Mouse (Mus musculus): ENCODE measurements around the gene Nacc1.

DNA sequence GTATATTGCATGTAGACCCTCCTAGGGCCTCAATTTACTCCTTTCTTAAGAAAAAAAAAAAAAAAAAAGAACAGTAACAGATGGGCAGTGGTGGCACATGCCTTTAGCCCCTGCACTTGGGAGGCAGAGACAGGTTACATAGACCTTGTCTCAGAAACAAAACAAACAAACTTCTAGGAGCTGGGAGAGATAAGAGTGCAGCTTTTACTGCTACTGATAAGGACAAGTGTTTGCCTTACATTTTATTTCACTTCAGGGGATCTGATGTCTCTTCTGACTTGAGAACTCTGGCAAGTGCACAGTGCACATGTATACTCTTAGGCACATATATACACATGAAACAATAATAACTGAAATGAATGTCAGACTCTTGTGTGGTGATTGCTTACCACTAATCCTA, 30.5 kb downstream of the Nacc1 start:
- TF ChIP-seq CTCF (IDR thresholded peaks at IDR 0.05; ENCODE audit: extremely low read depth, insufficient read length, insufficient replicate concordance, low read depth, low read length) (no peak), POLR2A (IDR thresholded peaks at IDR 0.05; ENCODE audit: low read depth, low read length) (no peak)

Data from small intestine, adult 2 months (tissue).